Mouse (Mus musculus) spleen, postnatal 0 days (tissue): ENCODE measurements around the gene Rpa1. TPM values are rescaled to one million over a fixed set of nuclear protein-coding genes. Genes with fewer than 3 reads are reported as not detected.

Source experiments
- polyA plus RNA-seq: library from polyadenylated mRNA; unstranded; fragments of >200 nt; fragmentation: Nextera tagmentation; extraction: Ambion mirVana; gene quantifications from 2 replicates; pipeline ENCODE4 v1.2.1, GENCODE M21; 2015

The Rpa1 gene
- polyA plus RNA-seq, result 114 and 136 TPM in 2 replicates

GRCm38 (mm10) chr11:75348199-75348889 lies at the start of gene Rpa1, which contains the start of gene Smyd4:
Gene Rpa1, minus strand, starts transcription at chr11:75348324.
Gene Smyd4, plus strand, starts transcription at chr11:75348433.

Other genes with a start within 250 kb of the Rpa1 start
- 2.4 and 3.3 TPM in 2 replicates for gene Hic1, start 178.8 kb downstream of the Rpa1 start, polyA plus RNA-seq
- 14.1 and 14.9 TPM in 2 replicates for gene Ovca2, start 169.5 kb downstream of the Rpa1 start, polyA plus RNA-seq
- gene Dph1, start 157.1 kb downstream of the Rpa1 start, polyA plus RNA-seq, result 13.0 and 14.9 TPM in 2 replicates
- gene Rtn4rl1, start 154.5 kb downstream of the Rpa1 start, polyA plus RNA-seq, result 2.6 and 4.7 TPM in 2 replicates
- 7.0 and 7.8 TPM in 2 replicates for gene Smyd4, start 109 bp upstream of the Rpa1 start, polyA plus RNA-seq
- gene Serpinf1, start 74.4 kb upstream of the Rpa1 start, polyA plus RNA-seq, result 18.7 and 22.6 TPM in 2 replicates
- 0.28 and 0.30 TPM in 2 replicates for gene Serpinf2, start 91.3 kb upstream of the Rpa1 start, polyA plus RNA-seq
- gene Wdr81, start 106.4 kb upstream of the Rpa1 start, polyA plus RNA-seq, result 15.2 and 16.0 TPM in 2 replicates
- 12.8 and 15.4 TPM in 2 replicates for gene Tlcd2, start 113.4 kb upstream of the Rpa1 start, polyA plus RNA-seq
- gene Prpf8, start 138.5 kb upstream of the Rpa1 start, polyA plus RNA-seq, result 23.3 and 24.4 TPM in 2 replicates
- gene Rilp, start 161.8 kb upstream of the Rpa1 start, polyA plus RNA-seq, result 0.40 and 0.95 TPM in 2 replicates
- gene Scarf1, start 165.2 kb upstream of the Rpa1 start, polyA plus RNA-seq, result 5.2 and 7.0 TPM in 2 replicates
- 5.9 and 6.3 TPM in 2 replicates for gene Slc43a2, start 183.4 kb upstream of the Rpa1 start, polyA plus RNA-seq
- 42.1 and 45.8 TPM in 2 replicates for gene Pitpna, start 239.8 kb upstream of the Rpa1 start, polyA plus RNA-seq